Mouse (Mus musculus): ENCODE data around the gene Mlst8. TPM values are rescaled to one million over a fixed set of nuclear protein-coding genes. Genes with fewer than 3 reads are reported as not detected.

Mlst8 gene
- polyA plus RNA-seq, 1 experiment from 2014 or later: 33.8 TPM

GRCm38 (mm10) chr17:24506332-24507070, 27.6 kb upstream of the Mlst8 start:
- Histone ChIP-seq H3K4me2 (replicated peaks) (peak overlapping the region; percentile 28), H3K36me3 (peaks cover 87% of the 10 kb centered on the region), H3K27me3 (replicated peaks) (0 out of 2 replicates have a peak, but pooled peaks cover 3% of the 10 kb centered on the region), H3K9me3 (no peaks in the 10 kb centered on the region), H3K4me1 (peaks cover 7% of the 10 kb centered on the region), H3K27ac (no peak overlapping the region), H3K4me3 (no peak overlapping the region), H3K9ac (no peak overlapping the region)
- ATAC-seq (ENCODE audit: low FRiP score, low read depth): 0 out of 2 replicates have a peak, but pooled peaks have one; percentile 5
- 29% methylated on average over 36 of the region's 36 CpGs for WGBS

GRCm38 (mm10) chr17:24505286-24505955, 26.5 kb upstream of the Mlst8 start:
- no peak overlapping the region for H3K4me2 ChIP-seq (replicated peaks)
- H3K9ac ChIP-seq: no peak overlapping the region
- 0 out of 2 replicates have a peak, but pooled peaks cover 3% of the 10 kb centered on the region for H3K27me3 ChIP-seq (replicated peaks)
- peaks cover 7% of the 10 kb centered on the region for H3K4me1 ChIP-seq
- WGBS: 91% methylated on average over 30 of the region's 30 CpGs
- no peak overlapping the region for H3K4me3 ChIP-seq
- H3K27ac ChIP-seq: no peak overlapping the region
- H3K9me3 ChIP-seq: no peaks in the 10 kb centered on the region
- ATAC-seq (ENCODE audit: low FRiP score, low read depth): no peak
- peaks cover 87% of the 10 kb centered on the region for H3K36me3 ChIP-seq

GRCm38 (mm10) chr17:24504085-24504484, 25.2 kb upstream of the Mlst8 start:
- no peak overlapping the region for H3K9ac ChIP-seq
- 0 out of 2 replicates have a peak, but pooled peaks cover 3% of the 10 kb centered on the region for H3K27me3 ChIP-seq (replicated peaks)
- no peak overlapping the region for H3K4me3 ChIP-seq
- peaks cover 82% of the 10 kb centered on the region for H3K36me3 ChIP-seq
- no peak for ATAC-seq (ENCODE audit: low FRiP score, low read depth)
- H3K4me2 ChIP-seq (replicated peaks): no peak overlapping the region
- H3K27ac ChIP-seq: no peak overlapping the region
- H3K4me1 ChIP-seq: peaks cover 7% of the 10 kb centered on the region
- WGBS: 96% methylated on average over 10 of the region's 10 CpGs
- H3K9me3 ChIP-seq: no peaks in the 10 kb centered on the region

GRCm38 (mm10) chr17:24502208-24502607, 23.3 kb upstream of the Mlst8 start:
- H3K4me1 ChIP-seq: peaks cover 7% of the 10 kb centered on the region
- no peak for ATAC-seq (ENCODE audit: low FRiP score, low read depth)
- no peak overlapping the region for H3K9ac ChIP-seq
- peaks cover 81% of the 10 kb centered on the region for H3K36me3 ChIP-seq
- no peaks in the 10 kb centered on the region for H3K9me3 ChIP-seq
- H3K27me3 ChIP-seq (replicated peaks): 0 out of 2 replicates have a peak, but pooled peaks cover 2% of the 10 kb centered on the region
- H3K4me3 ChIP-seq: no peak overlapping the region
- H3K27ac ChIP-seq: no peak overlapping the region
- H3K4me2 ChIP-seq (replicated peaks): no peak overlapping the region
- 46% methylated on average over 11 of the region's 11 CpGs for WGBS

- WGBS: 78% methylated on average over 1 of the region's 1 CpGs
- Histone ChIP-seq H3K27me3 (replicated peaks) (no peaks in the 10 kb centered on the region), H3K27ac (no peak overlapping the region), H3K4me3 (no peak overlapping the region), H3K4me1 (no peaks in the 10 kb centered on the region), H3K36me3 (peaks cover 42% of the 10 kb centered on the region), H3K4me2 (replicated peaks) (no peak overlapping the region), H3K9me3 (no peaks in the 10 kb centered on the region), H3K9ac (no peak overlapping the region)
- no peak for ATAC-seq (ENCODE audit: low FRiP score, low read depth)
Observed at GRCm38 (mm10) chr17:24496026-24496425, 17.1 kb upstream of the Mlst8 start.

GRCm38 (mm10) chr17:24495443-24495842, 16.6 kb upstream of the Mlst8 start:
- 84% methylated on average over 3 of the region's 3 CpGs for WGBS
- peak overlapping the region; percentile 13; the same call in 1 of the 2 replicates for H3K9ac ChIP-seq
- ATAC-seq (ENCODE audit: low FRiP score, low read depth): no peak

GRCm38 (mm10) chr17:24494627-24495335, 15.9 kb upstream of the Mlst8 start:
- H3K4me3 ChIP-seq: no peak overlapping the region
- 37% methylated on average over 2 of the region's 2 CpGs for WGBS
- ATAC-seq (ENCODE audit: low FRiP score, low read depth): no peak
- H3K9me3 ChIP-seq: no peaks in the 10 kb centered on the region
- H3K4me2 ChIP-seq (replicated peaks): no peak overlapping the region
- peaks cover 33% of the 10 kb centered on the region for H3K36me3 ChIP-seq
- no peak overlapping the region for H3K27ac ChIP-seq
- H3K27me3 ChIP-seq (replicated peaks): no peaks in the 10 kb centered on the region
- no peak overlapping the region for H3K9ac ChIP-seq
- peaks cover 11% of the 10 kb centered on the region for H3K4me1 ChIP-seq

More at GRCm38 (mm10) chr17:24495443-24495842, 16.6 kb upstream of the Mlst8 start:
- no peaks in the 10 kb centered on the region for H3K9me3 ChIP-seq
- peaks cover 5% of the 10 kb centered on the region for H3K4me1 ChIP-seq
- no peak overlapping the region for H3K27ac ChIP-seq
- no peaks in the 10 kb centered on the region for H3K27me3 ChIP-seq (replicated peaks)
- no peak overlapping the region for H3K4me2 ChIP-seq (replicated peaks)
- H3K36me3 ChIP-seq: peaks cover 36% of the 10 kb centered on the region
- H3K4me3 ChIP-seq: no peak overlapping the region

GRCm38 (mm10) chr17:24490399-24490798, 11.5 kb upstream of the Mlst8 start:
- Histone ChIP-seq H3K9me3 (no peaks in the 10 kb centered on the region), H3K4me1 (peaks cover 33% of the 10 kb centered on the region), H3K4me2 (replicated peaks) (peak overlapping the region; percentile 92; the same call in 1 of the 2 replicates), H3K27ac (no peak overlapping the region), H3K4me3 (no peak overlapping the region), H3K9ac (no peak overlapping the region), H3K36me3 (no peaks in the 10 kb centered on the region), H3K27me3 (replicated peaks) (no peaks in the 10 kb centered on the region)
- no peak for ATAC-seq (ENCODE audit: low FRiP score, low read depth)
- 71% methylated on average over 4 of the region's 4 CpGs for WGBS

- peaks cover 36% of the 10 kb centered on the region for H3K4me1 ChIP-seq
- peak; percentile 65 for ATAC-seq (ENCODE audit: low FRiP score, low read depth)
- WGBS: 15% methylated on average over 19 of the region's 19 CpGs
Observed at GRCm38 (mm10) chr17:24489265-24490030, 10.6 kb upstream of the Mlst8 start.

GRCm38 (mm10) chr17:24488662-24489264, 9.9 kb upstream of the Mlst8 start:
- no peaks in the 10 kb centered on the region for H3K27me3 ChIP-seq (replicated peaks)
- H3K27ac ChIP-seq: peak overlapping the region; percentile 88
- WGBS: under 1% methylated on average over 64 of the region's 81 CpGs
- no peaks in the 10 kb centered on the region for H3K9me3 ChIP-seq
- H3K9ac ChIP-seq: peak overlapping the region; percentile 92
- peaks cover 36% of the 10 kb centered on the region for H3K4me1 ChIP-seq
- H3K4me3 ChIP-seq: peak overlapping the region; percentile 87
- H3K4me2 ChIP-seq (replicated peaks): peak overlapping the region; percentile 92
- ATAC-seq (ENCODE audit: low FRiP score, low read depth): peak; percentile 76
- H3K36me3 ChIP-seq: no peaks in the 10 kb centered on the region

More at GRCm38 (mm10) chr17:24489265-24490030, 10.6 kb upstream of the Mlst8 start:
- Histone ChIP-seq H3K4me2 (replicated peaks) (peak overlapping the region; percentile 92), H3K27me3 (replicated peaks) (no peaks in the 10 kb centered on the region), H3K27ac (peak overlapping the region; percentile 88), H3K9ac (peak overlapping the region; percentile 92), H3K9me3 (no peaks in the 10 kb centered on the region), H3K4me3 (peak overlapping the region; percentile 87), H3K36me3 (no peaks in the 10 kb centered on the region)

GRCm38 (mm10) chr17:24488186-24488661, 9.3 kb upstream of the Mlst8 start, which contains the start of gene Caskin1:
Gene Caskin1, plus strand, starts transcription at chr17:24488601.
- Histone ChIP-seq H3K9me3 (no peaks in the 10 kb centered on the region), H3K36me3 (no peaks in the 10 kb centered on the region), H3K27ac (peak within 1 kb of the TSS; percentile 88), H3K4me3 (peak within 1 kb of the TSS; percentile 87), H3K4me2 (replicated peaks) (peak within 1 kb of the TSS; percentile 92), H3K9ac (peak within 1 kb of the TSS; percentile 92), H3K4me1 (peaks cover 36% of the 10 kb centered on the region), H3K27me3 (replicated peaks) (no peaks in the 10 kb centered on the region)
- WGBS: under 1% methylated on average over 43 of the region's 45 CpGs
- peak; percentile 71 for ATAC-seq (ENCODE audit: low FRiP score, low read depth)
